Mouse (Mus musculus): ENCODE results near the gene Sema6b. TPM values are rescaled to one million over a fixed set of nuclear protein-coding genes. Genes with fewer than 3 reads are reported as not detected.

Gene Sema6b
- polyA plus RNA-seq, 1 experiment from 2014 or later: 12.7 TPM

Small RNAs within 50 kb of the gene (microRNA-seq; reads per million reads assigned to microRNA genes)
- gene Gm44397: not detected

Other genes starting within 250 kb of the Sema6b start
- 12.7 and 14.7 TPM in 2 replicates for gene Zfp959, start 248.2 kb downstream of the Sema6b start, polyA plus RNA-seq (2015; fragmentation: Nextera tagmentation; extraction: Ambion mirVana)
- gene Zfp119b, start 190.8 kb downstream of the Sema6b start, polyA plus RNA-seq (2015; fragmentation: Nextera tagmentation; extraction: Ambion mirVana): 6.9 and 8.7 TPM in 2 replicates
- 6.3 and 7.2 TPM in 2 replicates for gene Ebi3, start 187.7 kb downstream of the Sema6b start, polyA plus RNA-seq (2015; fragmentation: Nextera tagmentation; extraction: Ambion mirVana)
- gene Yju2, start 181.2 kb downstream of the Sema6b start, polyA plus RNA-seq (2015; fragmentation: Nextera tagmentation; extraction: Ambion mirVana): 20.5 and 23.2 TPM in 2 replicates
- gene Shd, start 169.9 kb downstream of the Sema6b start, polyA plus RNA-seq (2015; fragmentation: Nextera tagmentation; extraction: Ambion mirVana): 177 and 182 TPM in 2 replicates
- gene Fsd1, start 153.8 kb downstream of the Sema6b start, polyA plus RNA-seq (2015; fragmentation: Nextera tagmentation; extraction: Ambion mirVana): 227 and 252 TPM in 2 replicates
- gene Stap2, start 134.8 kb downstream of the Sema6b start, polyA plus RNA-seq (2015; fragmentation: Nextera tagmentation; extraction: Ambion mirVana): 6.5 and 6.8 TPM in 2 replicates
- gene Mpnd, start 134.6 kb downstream of the Sema6b start, polyA plus RNA-seq (2015; fragmentation: Nextera tagmentation; extraction: Ambion mirVana): 119 and 127 TPM in 2 replicates
- gene Sh3gl1, start 103.7 kb downstream of the Sema6b start, polyA plus RNA-seq (2015; fragmentation: Nextera tagmentation; extraction: Ambion mirVana): 106 and 112 TPM in 2 replicates
- 4.5 and 6.7 TPM in 2 replicates for gene Chaf1a, start 99.9 kb downstream of the Sema6b start, polyA plus RNA-seq (2015; fragmentation: Nextera tagmentation; extraction: Ambion mirVana)
- gene Ubxn6, start 65.3 kb downstream of the Sema6b start, polyA plus RNA-seq (2015; fragmentation: Nextera tagmentation; extraction: Ambion mirVana): 77.6 and 79.5 TPM in 2 replicates
- gene Hdgfl2, start 60.7 kb downstream of the Sema6b start, polyA plus RNA-seq (2015; fragmentation: Nextera tagmentation; extraction: Ambion mirVana): 125 and 136 TPM in 2 replicates
- gene Plin4, start 30.5 kb downstream of the Sema6b start, polyA plus RNA-seq (2015; fragmentation: Nextera tagmentation; extraction: Ambion mirVana): 0.07 and 0.10 TPM in 2 replicates
- gene Plin5, start 22.7 kb downstream of the Sema6b start, polyA plus RNA-seq (2015; fragmentation: Nextera tagmentation; extraction: Ambion mirVana): 2.4 and 3.4 TPM in 2 replicates
- 0.68 and 0.91 TPM in 2 replicates for gene Lrg1, start 18.3 kb downstream of the Sema6b start, polyA plus RNA-seq (2015; fragmentation: Nextera tagmentation; extraction: Ambion mirVana)
- gene Tnfaip8l1, start 22.1 kb upstream of the Sema6b start, polyA plus RNA-seq (2015; fragmentation: Nextera tagmentation; extraction: Ambion mirVana): 9.1 and 9.9 TPM in 2 replicates
- gene Mydgf, start 43.6 kb upstream of the Sema6b start, polyA plus RNA-seq (2015; fragmentation: Nextera tagmentation; extraction: Ambion mirVana): 81.4 and 88.4 TPM in 2 replicates
- gene Dpp9, start 78.6 kb upstream of the Sema6b start, polyA plus RNA-seq (2015; fragmentation: Nextera tagmentation; extraction: Ambion mirVana): 21.0 and 29.3 TPM in 2 replicates
- gene Fem1a, start 116.5 kb upstream of the Sema6b start, polyA plus RNA-seq (2015; fragmentation: Nextera tagmentation; extraction: Ambion mirVana): 17.4 and 18.2 TPM in 2 replicates
- 1.5 and 1.9 TPM in 2 replicates for gene Ticam1, start 136.4 kb upstream of the Sema6b start, polyA plus RNA-seq (2015; fragmentation: Nextera tagmentation; extraction: Ambion mirVana)
- 15.5 and 21.1 TPM in 2 replicates for gene Plin3, start 152.5 kb upstream of the Sema6b start, polyA plus RNA-seq (2015; fragmentation: Nextera tagmentation; extraction: Ambion mirVana)
- gene Arrdc5, start 159.9 kb upstream of the Sema6b start, polyA plus RNA-seq (2015; fragmentation: Nextera tagmentation; extraction: Ambion mirVana): not detected in 2 replicates
- gene Uhrf1, start 163.0 kb upstream of the Sema6b start, polyA plus RNA-seq (2015; fragmentation: Nextera tagmentation; extraction: Ambion mirVana): 23.3 and 28.2 TPM in 2 replicates
- gene Kdm4b, start 185.7 kb upstream of the Sema6b start, polyA plus RNA-seq (2015; fragmentation: Nextera tagmentation; extraction: Ambion mirVana): 53.5 and 70.3 TPM in 2 replicates

Measured in hindbrain, embryonic 16.5 days (tissue).